Mouse (Mus musculus) heart, embryonic 11.5 days (tissue): ENCODE results near the gene Olfr575. TPM values are rescaled to one million over a fixed set of nuclear protein-coding genes. Genes with fewer than 3 reads are reported as not detected.

Experiments used
- polyA plus RNA-seq: library from polyadenylated mRNA; unstranded; fragments of >200 nt; fragmentation: Nextera tagmentation; extraction: Ambion mirVana; gene quantifications from 2 replicates; pipeline ENCODE4 v1.2.1, GENCODE M21; 2014

The Olfr575 gene
- polyA plus RNA-seq, 1 experiment from 2014 or later: not detected

Other genes starting within 250 kb of the Olfr575 start
- gene Olfr33, start 239.7 kb downstream of the Olfr575 start, polyA plus RNA-seq: not detected in 2 replicates
- gene Olfr559, start 231.3 kb downstream of the Olfr575 start, polyA plus RNA-seq: not detected in 2 replicates
- gene Olfr560, start 199.4 kb downstream of the Olfr575 start, polyA plus RNA-seq: not detected in 2 replicates
- 0.10 TPM in 1 of 2 replicates, not detected in the other for gene Olfr78, start 199.3 kb downstream of the Olfr575 start, polyA plus RNA-seq
- not detected in 2 replicates for gene Olfr561, start 187.6 kb downstream of the Olfr575 start, polyA plus RNA-seq
- not detected in 2 replicates for gene Olfr564, start 155.3 kb downstream of the Olfr575 start, polyA plus RNA-seq
- not detected in 2 replicates for gene Olfr566, start 100.0 kb downstream of the Olfr575 start, polyA plus RNA-seq
- gene Olfr568, start 81.7 kb downstream of the Olfr575 start, polyA plus RNA-seq: not detected in 2 replicates
- gene Olfr569, start 67.9 kb downstream of the Olfr575 start, polyA plus RNA-seq: not detected in 2 replicates
- gene Olfr570, start 64.2 kb downstream of the Olfr575 start, polyA plus RNA-seq: not detected in 2 replicates
- not detected in 2 replicates for gene Olfr571, start 41.2 kb downstream of the Olfr575 start, polyA plus RNA-seq
- gene Olfr572, start 34.4 kb downstream of the Olfr575 start, polyA plus RNA-seq: not detected in 2 replicates
- gene Olfr573-ps1, start 16.2 kb downstream of the Olfr575 start, polyA plus RNA-seq: not detected in 2 replicates
- not detected in 2 replicates for gene Olfr574, start 10.3 kb downstream of the Olfr575 start, polyA plus RNA-seq
- not detected in 2 replicates for gene Olfr576, start 3.9 kb upstream of the Olfr575 start, polyA plus RNA-seq
- gene Olfr577, start 17.2 kb upstream of the Olfr575 start, polyA plus RNA-seq: not detected in 2 replicates
- not detected in 2 replicates for gene Olfr578, start 30.5 kb upstream of the Olfr575 start, polyA plus RNA-seq
- not detected in 2 replicates for gene Olfr582, start 79.2 kb upstream of the Olfr575 start, polyA plus RNA-seq
- gene Olfr583, start 92.5 kb upstream of the Olfr575 start, polyA plus RNA-seq: not detected in 2 replicates
- gene Olfr584, start 123.1 kb upstream of the Olfr575 start, polyA plus RNA-seq: not detected in 2 replicates
- not detected in 2 replicates for gene Olfr585, start 138.9 kb upstream of the Olfr575 start, polyA plus RNA-seq
- gene Olfr586, start 166.9 kb upstream of the Olfr575 start, polyA plus RNA-seq: not detected in 2 replicates
- gene Olfr588-ps1, start 182.1 kb upstream of the Olfr575 start, polyA plus RNA-seq: not detected in 2 replicates
- gene Olfr589, start 197.6 kb upstream of the Olfr575 start, polyA plus RNA-seq: not detected in 2 replicates
- gene Olfr591, start 219.6 kb upstream of the Olfr575 start, polyA plus RNA-seq: not detected in 2 replicates
- gene Olfr592, start 226.0 kb upstream of the Olfr575 start, polyA plus RNA-seq: not detected in 2 replicates